In the genomic region with DNA sequence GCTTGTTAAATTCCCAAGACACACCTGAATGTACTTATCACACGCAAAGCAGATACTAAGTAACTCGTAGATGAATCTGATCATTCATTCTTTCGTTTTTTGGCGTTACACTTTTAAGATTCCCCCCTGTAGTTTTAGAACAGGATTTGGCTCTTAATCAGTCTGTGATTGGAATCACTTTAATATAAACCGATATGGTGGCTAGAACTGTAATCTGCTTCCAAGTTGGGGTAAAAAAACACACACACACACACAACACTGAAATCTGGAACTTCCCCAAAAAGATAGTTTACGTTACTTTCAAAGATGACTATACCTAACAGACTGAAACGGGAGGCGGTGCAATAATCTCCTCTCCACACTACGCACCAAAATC, we compare ENCODE assay signal across 8 mouse cellular contexts. TPM values are rescaled to one million over a fixed set of nuclear protein-coding genes. Genes with fewer than 3 reads are reported as not detected.
DNase-seq lines count a peak whose midpoint lies in the region; ATAC-seq and TF ChIP-seq lines count a peak whose summit lies in the region.

No protein-coding gene starts in this region.

- peak overlapping the region; percentile 80 for H3K9ac ChIP-seq in lung, embryonic 16.5 days (ENCODE audit: low read length)
- peak overlapping the region; percentile 90 for H3K9ac ChIP-seq in forebrain, embryonic 11.5 days (ENCODE audit: low read length)
- H3K9ac ChIP-seq in limb, embryonic 15.5 days, result peak overlapping the region; percentile 92

- no peak for TF ChIP-seq CTCF in small intestine, adult 2 months (IDR thresholded peaks at IDR 0.05; ENCODE audit: extremely low read depth, insufficient read length, insufficient replicate concordance, low read depth, low read length)

- H3K36me3 ChIP-seq in lung, embryonic 16.5 days (ENCODE audit: control insufficient read depth, insufficient read depth, low read length), result no peaks in the 10 kb centered on the region
- no peaks in the 10 kb centered on the region for H3K36me3 ChIP-seq in forebrain, embryonic 11.5 days (ENCODE audit: control insufficient read depth, insufficient read depth, low read length)
- H3K36me3 ChIP-seq in limb, embryonic 15.5 days, result no peaks in the 10 kb centered on the region
- no peaks in the 10 kb centered on the region; the same call in 1 of the 2 replicates for H3K36me3 ChIP-seq in small intestine, adult 2 months (ENCODE audit: control insufficient read depth, insufficient read depth, low read length)

- peak overlapping the region; percentile 51 for H3K27ac ChIP-seq in lung, embryonic 16.5 days (ENCODE audit: low read length)
- no peak overlapping the region for H3K27ac ChIP-seq in forebrain, embryonic 11.5 days (ENCODE audit: low read depth, low read length)
- H3K27ac ChIP-seq in limb, embryonic 15.5 days, result peak overlapping the region; percentile 79
- peak overlapping the region; percentile 12; the same call in 1 of the 2 replicates for H3K27ac ChIP-seq in small intestine, adult 2 months (ENCODE audit: insufficient read depth, low read depth, low read length)

- ATAC-seq in lung, embryonic 16.5 days (ENCODE audit: low read depth), result no peak
- ATAC-seq in forebrain, embryonic 11.5 days (replicated peaks; ENCODE audit: low FRiP score), result no peak
- ATAC-seq in limb, embryonic 15.5 days (ENCODE audit: insufficient number of reproducible peaks, low FRiP score, low TSS enrichment, low read depth), result no peak

- H3K4me1 ChIP-seq in lung, embryonic 16.5 days (replicated peaks; ENCODE audit: control insufficient read depth, insufficient read depth, low read length), result peaks cover 8% of the 10 kb centered on the region
- peaks cover 3% of the 10 kb centered on the region; the same call in 1 of the 2 replicates for H3K4me1 ChIP-seq in forebrain, embryonic 11.5 days (replicated peaks; ENCODE audit: control insufficient read depth, insufficient read depth, low read length)
- H3K4me1 ChIP-seq in limb, embryonic 15.5 days, result peaks cover 7% of the 10 kb centered on the region
- no peaks in the 10 kb centered on the region; the same call in 1 of the 2 replicates for H3K4me1 ChIP-seq in small intestine, adult 2 months (ENCODE audit: control insufficient read depth, insufficient read depth, insufficient read length, low read length)

- TF ChIP-seq POLR2A in small intestine, adult 2 months (IDR thresholded peaks at IDR 0.05; ENCODE audit: low read depth, low read length), result no peak

- no peaks in the 10 kb centered on the region for H3K27me3 ChIP-seq in lung, embryonic 16.5 days (ENCODE audit: control insufficient read depth, insufficient read depth, low read depth, low read length)
- H3K27me3 ChIP-seq in forebrain, embryonic 11.5 days (ENCODE audit: control insufficient read depth, insufficient read depth, low read length), result no peaks in the 10 kb centered on the region
- no peaks in the 10 kb centered on the region for H3K27me3 ChIP-seq in limb, embryonic 15.5 days
- no peaks in the 10 kb centered on the region for H3K27me3 ChIP-seq in small intestine, adult 2 months (ENCODE audit: control insufficient read depth, insufficient read depth, low read length)

- WGBS in lung, embryonic 16.5 days, result 18% methylated on average over 9 of the region's 9 CpGs
- 27% methylated on average over 9 of the region's 9 CpGs for WGBS in forebrain, embryonic 11.5 days
- WGBS in limb, embryonic 15.5 days, result 19% methylated on average over 9 of the region's 9 CpGs
- WGBS in small intestine, adult 2 months, result 6% methylated on average over 9 of the region's 9 CpGs

- H3K9me3 ChIP-seq in lung, embryonic 16.5 days (ENCODE audit: control insufficient read depth, low read length), result no peaks in the 10 kb centered on the region
- no peaks in the 10 kb centered on the region for H3K9me3 ChIP-seq in forebrain, embryonic 11.5 days (ENCODE audit: control insufficient read depth, low read length)
- H3K9me3 ChIP-seq in limb, embryonic 15.5 days, result no peaks in the 10 kb centered on the region

- peak overlapping the region; percentile 79 for H3K4me3 ChIP-seq in lung, embryonic 16.5 days (ENCODE audit: low read length)
- H3K4me3 ChIP-seq in forebrain, embryonic 11.5 days (ENCODE audit: low read depth, low read length), result peak overlapping the region; percentile 73
- peak overlapping the region; percentile 96 for H3K4me3 ChIP-seq in limb, embryonic 15.5 days
- peak overlapping the region; percentile 83; the same call in 1 of the 2 replicates for H3K4me3 ChIP-seq in small intestine, adult 2 months (ENCODE audit: low read depth, low read length)

- DNase-seq in lung, postnatal 14 days, result no peak
- DNase-seq in forebrain, embryonic 11.5 days (ENCODE audit: low spot score), result no peak
- no peak for DNase-seq in yolk sac, embryonic 10.5 days (ENCODE audit: low spot score)
- DNase-seq in right cerebral cortex, postnatal 10 days (ENCODE audit: low spot score in 2 of 2), result no peak
- no peak for DNase-seq in layer of hippocampus, adult 9-10 months (ENCODE audit: low spot score)

- peak overlapping the region; percentile 69 for H3K4me2 ChIP-seq in lung, embryonic 16.5 days (ENCODE audit: low read depth, low read length)
- H3K4me2 ChIP-seq in forebrain, embryonic 11.5 days (ENCODE audit: low read depth, low read length, severe bottlenecking), result peak overlapping the region; percentile 52
- H3K4me2 ChIP-seq in limb, embryonic 15.5 days, result peak overlapping the region; percentile 57

RNA-seq across cellular contexts. Expression of a gene that starts 0.8 kb away (rescaled TPM):
- 37.4 and 45.1 TPM in 2 replicates for polyA plus RNA-seq in lung, embryonic 16.5 days (2015; fragmentation: Nextera tagmentation; extraction: Ambion mirVana)
- polyA plus RNA-seq in forebrain, embryonic 11.5 days (2014; fragmentation: Nextera tagmentation; extraction: Ambion mirVana), result 73.9 and 75.5 TPM in 2 replicates
- 47.7 and 49.1 TPM in 2 replicates for polyA plus RNA-seq in limb, embryonic 15.5 days (2015; fragmentation: Nextera tagmentation; extraction: Ambion mirVana)
- polyA plus RNA-seq in small intestine, adult 2 months (2012; rRNA removed), result 24.0 and 39.1 TPM in 2 replicates

RNA-seq across cellular contexts. Expression of a gene that starts 4.6 kb away (rescaled TPM):
- 57.2 and 59.6 TPM in 2 replicates for polyA plus RNA-seq in lung, embryonic 16.5 days (2015; fragmentation: Nextera tagmentation; extraction: Ambion mirVana)
- 46.8 and 51.7 TPM in 2 replicates for polyA plus RNA-seq in forebrain, embryonic 11.5 days (2014; fragmentation: Nextera tagmentation; extraction: Ambion mirVana)
- polyA plus RNA-seq in limb, embryonic 15.5 days (2015; fragmentation: Nextera tagmentation; extraction: Ambion mirVana), result 56.0 and 59.7 TPM in 2 replicates
- 2.3 and 3.6 TPM in 2 replicates for polyA plus RNA-seq in small intestine, adult 2 months (2012; rRNA removed)

RNA-seq across cellular contexts. Expression of a gene that starts 46.3 kb away (rescaled TPM):
- 21.6 and 23.1 TPM in 2 replicates for polyA plus RNA-seq in lung, embryonic 16.5 days (2015; fragmentation: Nextera tagmentation; extraction: Ambion mirVana)
- 40.7 and 43.2 TPM in 2 replicates for polyA plus RNA-seq in forebrain, embryonic 11.5 days (2014; fragmentation: Nextera tagmentation; extraction: Ambion mirVana)
- 21.8 and 23.2 TPM in 2 replicates for polyA plus RNA-seq in limb, embryonic 15.5 days (2015; fragmentation: Nextera tagmentation; extraction: Ambion mirVana)
- 0.53 and 1.6 TPM in 2 replicates for polyA plus RNA-seq in small intestine, adult 2 months (2012; rRNA removed)

RNA-seq across cellular contexts. Expression of a gene that starts 46.5 kb away (rescaled TPM):
- 29.9 and 31.1 TPM in 2 replicates for polyA plus RNA-seq in lung, embryonic 16.5 days (2015; fragmentation: Nextera tagmentation; extraction: Ambion mirVana)
- 35.3 and 35.7 TPM in 2 replicates for polyA plus RNA-seq in forebrain, embryonic 11.5 days (2014; fragmentation: Nextera tagmentation; extraction: Ambion mirVana)
- polyA plus RNA-seq in limb, embryonic 15.5 days (2015; fragmentation: Nextera tagmentation; extraction: Ambion mirVana), result 24.4 and 25.4 TPM in 2 replicates
- polyA plus RNA-seq in small intestine, adult 2 months (2012; rRNA removed), result 4.3 and 13.1 TPM in 2 replicates

Comparison
In these comparisons a context has a peak if more than half of its experiments do, and no peak if none do; other contexts are left out.
1. RNA of a gene that starts 4.6 kb away (polyA plus RNA-seq): 57.2 to 59.6 TPM in lung, embryonic 16.5 days, 56.0 to 59.7 TPM in limb, embryonic 15.5 days and 46.8 to 51.7 TPM in forebrain, embryonic 11.5 days; 2.3 to 3.6 TPM in small intestine, adult 2 months; every median in the first group is over 10 times any median in the second.
2. Peak in every context shown above with its lines, with median percentiles within 50 percentile points of each other: H3K4me2 ChIP-seq, H3K4me3 ChIP-seq and H3K9ac ChIP-seq.